Mouse (Mus musculus) lung, postnatal 36 days (tissue): ENCODE results near the gene 9930111J21Rik2.
A peak's percentile ranks its signal among the peaks of the same experiment; 100 is the strongest.
"Not testable (repeated sequence)": the region's sequence is repeated elsewhere in the genome, so short reads cannot be mapped to it uniquely, and the experiment has no call there.

Experiments
- DNase-seq: peaks from one replicate; pipeline ENCODE4 v3.0.0; 2022; ENCODE audit warnings: mixed read lengths

Gene 9930111J21Rik2

GRCm38 (mm10) chr11:49076001-49076757 is 25.1 kb upstream of the 9930111J21Rik2 start, which contains the start of gene Ifi47:
Gene Ifi47 (plus strand): TSS chr11:49076587.
- DNase-seq, result peak; percentile 67

- DNase-seq, result no peak
Observed at GRCm38 (mm10) chr11:49068358-49068757, 17.3 kb upstream of the 9930111J21Rik2 start.

- peak; percentile 68 for DNase-seq
Observed at GRCm38 (mm10) chr11:49063713-49064469, 12.8 kb upstream of the 9930111J21Rik2 start, which contains the start of gene Tgtp2. Gene Tgtp2 (minus strand): TSS chr11:49064206.

GRCm38 (mm10) chr11:49061865-49062264 is 10.8 kb upstream of the 9930111J21Rik2 start:
- DNase-seq, result not testable (repeated sequence)

- DNase-seq, result not testable (repeated sequence)
Observed at GRCm38 (mm10) chr11:49060061-49060460, 9.0 kb upstream of the 9930111J21Rik2 start.

GRCm38 (mm10) chr11:49051894-49052293 is 852 bp upstream of the 9930111J21Rik2 start:
- not testable (repeated sequence) for DNase-seq

- DNase-seq, result not testable (repeated sequence)
Observed at GRCm38 (mm10) chr11:49050064-49050463, 978 bp downstream of the 9930111J21Rik2 start.

- DNase-seq, result not testable (repeated sequence)
Observed at GRCm38 (mm10) chr11:49012074-49012473, 39.0 kb downstream of the 9930111J21Rik2 start.

- DNase-seq, result not testable (repeated sequence)
Observed at GRCm38 (mm10) chr11:49006785-49007184, 44.3 kb downstream of the 9930111J21Rik2 start.

GRCm38 (mm10) chr11:49006317-49006716 is 44.7 kb downstream of the 9930111J21Rik2 start:
- DNase-seq, result not testable (repeated sequence)

- DNase-seq, result not testable (repeated sequence)
Observed at GRCm38 (mm10) chr11:49000411-49000810, 50.6 kb downstream of the 9930111J21Rik2 start.

- DNase-seq, result peak; percentile 19
Observed at GRCm38 (mm10) chr11:48994018-48994417, 57.0 kb downstream of the 9930111J21Rik2 start, which contains the start of gene Tgtp1. Gene Tgtp1 (minus strand): TSS chr11:48994172.

- DNase-seq, result not testable (repeated sequence)
Observed at GRCm38 (mm10) chr11:48993296-48993695, 57.7 kb downstream of the 9930111J21Rik2 start.

- peak; percentile 23 for DNase-seq
Observed at GRCm38 (mm10) chr11:48991740-48992520, 59.1 kb downstream of the 9930111J21Rik2 start, which contains the start of gene Gm12185. Gene Gm12185 (minus strand): TSS chr11:48992226.

GRCm38 (mm10) chr11:48989981-48990380 is 61.1 kb downstream of the 9930111J21Rik2 start:
- not testable (repeated sequence) for DNase-seq

GRCm38 (mm10) chr11:48988219-48988618 is 62.8 kb downstream of the 9930111J21Rik2 start:
- not testable (repeated sequence) for DNase-seq

- not testable (repeated sequence) for DNase-seq
Observed at GRCm38 (mm10) chr11:48982848-48983247, 68.2 kb downstream of the 9930111J21Rik2 start.

- not testable (repeated sequence) for DNase-seq
Observed at GRCm38 (mm10) chr11:48980052-48980451, 71.0 kb downstream of the 9930111J21Rik2 start.

- DNase-seq, result not testable (repeated sequence)
Observed at GRCm38 (mm10) chr11:48979251-48979650, 71.8 kb downstream of the 9930111J21Rik2 start, which contains the start of gene 9930111J21Rik1. Gene 9930111J21Rik1 (minus strand): TSS chr11:48979398.

- DNase-seq, result not testable (repeated sequence)
Observed at GRCm38 (mm10) chr11:48978240-48978939, 72.7 kb downstream of the 9930111J21Rik2 start, which contains the start of gene Olfr56. Gene Olfr56 (plus strand): TSS chr11:48978889.

GRCm38 (mm10) chr11:48974686-48975085 is 76.4 kb downstream of the 9930111J21Rik2 start:
- not testable (repeated sequence) for DNase-seq
